Mouse (Mus musculus) E14TG2a.4 (cell line): ENCODE data around the gene Slit2.

Experiments
- H3K27me3 ChIP-seq: 2 replicates; pipeline ENCODE4 v1.6.1; 2014; ENCODE audit warnings: low read length, control low read depth; ENCODE audit not compliant: insufficient read depth
- H3K36me3 ChIP-seq: 2 replicates; pipeline ENCODE4 v1.6.1; 2014; ENCODE audit warnings: low read length, control low read depth; ENCODE audit not compliant: insufficient read depth
- H3K4me1 ChIP-seq: replicated peaks from 2 replicates; pipeline ENCODE4 v1.6.1; 2014; ENCODE audit warnings: low read depth, low read length, control low read depth
- H3K4me3 ChIP-seq: replicated peaks from 2 replicates; pipeline ENCODE4 v1.5.1; 2014; ENCODE audit warnings: mild to moderate bottlenecking, low read length
- H3K9me3 ChIP-seq: 2 replicates; pipeline ENCODE4 v1.6.1; 2014; ENCODE audit warnings: low read length, control low read depth
- CTCF ChIP-seq: conservative IDR thresholded peaks from 2 replicates; pipeline ENCODE4 v1.5.1; 2014; ENCODE audit warnings: low read length
- NANOG ChIP-seq: IDR thresholded peaks from 2 replicates; pipeline ENCODE4 v1.6.1; 2014; ENCODE audit warnings: borderline replicate concordance, low read length, mixed read lengths
- POU5F1 ChIP-seq: IDR thresholded peaks from 2 replicates; pipeline ENCODE4 v1.6.1; 2014; ENCODE audit warnings: low read length, borderline replicate concordance

Gene Slit2

DNA sequence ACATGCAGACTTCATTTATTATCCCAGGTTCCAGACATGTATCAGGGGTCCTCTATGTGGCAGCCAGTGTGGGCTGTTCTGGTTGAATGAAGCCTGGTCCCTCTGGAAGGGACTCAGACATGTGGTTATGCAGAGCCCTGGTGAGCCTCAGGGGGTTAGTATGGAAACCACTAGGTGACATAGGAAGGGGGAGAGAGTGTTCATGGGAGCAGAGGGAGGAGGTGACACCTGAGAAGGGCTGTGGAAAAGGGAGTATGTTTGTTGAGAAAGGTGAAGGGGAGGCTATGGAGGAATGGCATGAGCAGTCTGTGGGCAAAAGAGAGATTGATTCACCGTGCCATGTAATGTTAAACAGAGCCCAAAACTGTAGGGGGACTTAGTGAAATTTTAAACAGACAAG is 51.9 kb downstream of the Slit2 start:
- H3K4me3 ChIP-seq: no peak overlapping the region
- H3K36me3 ChIP-seq: no peaks in the 10 kb centered on the region
- no peaks in the 10 kb centered on the region for H3K9me3 ChIP-seq
- H3K27me3 ChIP-seq: no peaks in the 10 kb centered on the region
- TF ChIP-seq CTCF (no peak), NANOG (no peak), POU5F1 (no peak)
- H3K4me1 ChIP-seq: no peaks in the 10 kb centered on the region

DNA sequence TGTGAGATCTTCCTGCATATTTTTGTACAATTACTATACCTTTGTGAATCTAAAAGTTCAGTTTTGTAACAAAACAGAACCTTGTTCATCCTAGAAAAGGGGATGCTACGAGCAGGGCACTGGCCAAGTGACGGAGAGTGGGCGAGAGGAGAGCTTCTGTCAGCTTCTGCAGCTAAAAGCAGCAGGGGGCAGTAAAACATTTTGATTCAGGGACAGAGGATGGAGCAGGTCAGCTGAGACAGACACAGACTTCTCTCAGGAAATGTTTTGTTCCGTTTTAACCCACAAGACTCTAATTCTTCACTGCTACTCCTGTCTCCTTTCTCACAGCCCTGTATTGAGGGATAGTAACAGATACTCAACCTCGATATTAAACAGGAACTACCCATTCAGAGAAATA is 55.1 kb downstream of the Slit2 start:
- H3K36me3 ChIP-seq: no peaks in the 10 kb centered on the region
- no peak for TF ChIP-seq POU5F1
- no peak for TF ChIP-seq NANOG
- TF ChIP-seq CTCF: no peak
- H3K4me1 ChIP-seq: no peaks in the 10 kb centered on the region
- no peaks in the 10 kb centered on the region for H3K9me3 ChIP-seq
- no peak overlapping the region for H3K4me3 ChIP-seq
- no peaks in the 10 kb centered on the region for H3K27me3 ChIP-seq

DNA sequence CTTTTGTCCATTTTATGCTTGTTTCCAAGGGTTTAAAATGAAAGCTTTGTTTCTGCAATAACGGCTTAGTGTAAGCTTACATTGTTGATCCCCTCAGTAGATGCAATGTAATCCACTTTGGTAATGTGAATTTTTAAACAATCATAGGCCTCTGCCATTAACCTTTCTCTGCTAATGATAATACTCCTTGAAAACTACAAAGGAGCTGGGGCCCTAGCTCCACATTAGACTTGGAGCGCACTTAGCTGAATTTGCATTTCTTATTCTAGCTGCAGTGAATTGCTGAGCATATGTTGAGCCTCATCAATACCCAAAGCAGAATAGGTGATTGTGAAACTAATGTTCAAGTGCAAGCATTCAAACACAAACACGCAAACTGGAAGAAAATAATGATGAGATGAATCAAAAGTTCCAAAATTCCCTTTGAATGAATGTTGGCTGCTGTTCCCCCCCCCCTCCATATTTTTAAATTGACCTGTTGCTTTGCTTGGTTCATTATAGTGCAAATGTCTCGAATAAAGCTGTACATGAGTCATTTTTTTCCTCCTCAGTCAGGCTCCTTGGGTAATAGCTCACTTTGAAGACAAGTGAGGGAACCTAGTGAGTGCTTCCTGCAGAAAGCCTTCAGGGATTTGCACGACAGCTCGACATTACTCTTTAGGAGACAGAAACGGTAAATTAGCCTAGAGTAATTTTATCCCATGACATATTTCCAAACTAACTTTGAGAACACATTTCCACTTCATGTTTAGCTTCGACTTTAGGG is 66.2 kb downstream of the Slit2 start:
- Histone ChIP-seq H3K4me1 (no peaks in the 10 kb centered on the region), H3K4me3 (no peak overlapping the region), H3K27me3 (no peaks in the 10 kb centered on the region), H3K9me3 (no peaks in the 10 kb centered on the region), H3K36me3 (no peaks in the 10 kb centered on the region)
- no peak for TF ChIP-seq POU5F1
- TF ChIP-seq NANOG: no peak
- TF ChIP-seq CTCF: no peak

DNA sequence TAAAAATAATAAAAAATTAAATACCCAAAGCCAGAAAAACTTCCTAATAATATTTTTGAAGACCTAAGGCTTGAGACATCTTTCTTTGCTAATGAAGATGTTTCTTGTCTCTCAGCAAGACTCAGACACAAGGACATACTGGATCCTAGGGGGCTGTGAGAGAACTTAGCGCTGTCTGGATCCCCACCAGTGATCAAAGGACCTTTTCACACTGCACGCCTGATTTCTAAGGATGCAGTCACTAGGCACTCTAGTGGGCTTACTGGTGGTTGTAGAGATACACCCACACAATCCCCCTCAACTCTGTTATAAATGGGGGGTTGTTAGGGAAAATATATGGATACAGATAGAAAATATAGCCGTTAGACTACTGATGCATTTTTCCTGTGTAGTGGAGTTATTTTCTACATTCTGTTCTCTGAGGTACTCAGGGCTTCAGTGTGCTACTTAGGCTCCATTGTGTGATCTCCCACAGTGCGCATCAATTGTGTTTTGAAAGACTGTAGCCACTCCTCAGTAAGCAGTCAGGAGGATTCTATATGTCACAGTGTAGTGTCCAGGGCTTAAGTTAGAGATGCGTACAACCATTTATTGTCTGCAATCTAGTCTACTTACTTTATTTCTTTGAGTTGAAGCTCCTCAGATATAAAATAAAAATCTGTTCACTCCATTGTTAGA is 67.8 kb downstream of the Slit2 start:
- TF ChIP-seq CTCF: no peak
- TF ChIP-seq POU5F1: no peak
- no peak for TF ChIP-seq NANOG
- H3K27me3 ChIP-seq: no peaks in the 10 kb centered on the region
- no peaks in the 10 kb centered on the region for H3K36me3 ChIP-seq
- H3K9me3 ChIP-seq: no peaks in the 10 kb centered on the region
- H3K4me1 ChIP-seq: no peaks in the 10 kb centered on the region
- H3K4me3 ChIP-seq: no peak overlapping the region

DNA sequence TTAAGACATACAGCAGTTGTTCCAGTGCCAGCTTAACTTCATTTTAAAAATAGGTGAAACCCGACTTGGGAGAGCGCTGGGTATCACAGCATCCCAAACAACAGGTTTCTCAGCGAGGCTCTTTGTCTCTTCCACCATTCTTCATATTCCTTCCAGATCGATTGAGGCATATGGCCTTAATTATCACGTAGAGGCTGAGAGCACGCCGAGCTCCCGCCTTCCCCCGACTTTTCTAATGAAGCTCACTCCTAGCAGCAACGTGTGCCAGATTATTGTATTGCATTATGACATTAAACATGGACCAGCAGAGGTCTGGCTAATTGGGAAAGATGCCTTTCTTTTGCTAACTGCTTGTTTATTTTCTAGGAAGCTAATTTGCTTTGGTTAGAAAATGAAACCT is 75.7 kb downstream of the Slit2 start:
- no peaks in the 10 kb centered on the region for H3K36me3 ChIP-seq
- H3K27me3 ChIP-seq: no peaks in the 10 kb centered on the region
- TF ChIP-seq CTCF (no peak), NANOG (no peak), POU5F1 (no peak)
- H3K4me3 ChIP-seq: no peak overlapping the region
- no peaks in the 10 kb centered on the region for H3K4me1 ChIP-seq
- H3K9me3 ChIP-seq: no peaks in the 10 kb centered on the region

DNA sequence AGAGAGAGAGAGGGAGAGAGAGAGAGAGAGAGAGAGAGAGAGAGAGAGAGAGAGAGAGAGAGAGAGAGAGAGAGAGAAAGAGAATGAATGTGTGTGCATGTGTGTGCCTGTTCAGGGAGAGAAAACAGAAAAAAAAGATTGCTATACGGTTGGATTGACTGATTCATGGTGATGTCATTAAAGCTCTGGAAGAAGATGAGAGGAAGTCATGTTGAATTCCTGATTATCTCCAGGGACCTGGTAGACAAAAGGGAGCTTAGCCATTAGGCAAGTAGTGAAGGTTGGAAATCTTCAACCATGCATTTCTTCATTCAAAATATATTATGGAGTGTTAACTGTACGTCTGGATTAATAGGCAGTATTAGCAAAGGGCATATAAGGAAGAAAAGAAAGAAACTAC is 77.8 kb downstream of the Slit2 start:
- Histone ChIP-seq H3K27me3 (no peaks in the 10 kb centered on the region), H3K36me3 (no peaks in the 10 kb centered on the region), H3K4me1 (no peaks in the 10 kb centered on the region), H3K9me3 (no peaks in the 10 kb centered on the region), H3K4me3 (no peak overlapping the region)
- TF ChIP-seq CTCF: no peak
- no peak for TF ChIP-seq NANOG
- TF ChIP-seq POU5F1: no peak

DNA sequence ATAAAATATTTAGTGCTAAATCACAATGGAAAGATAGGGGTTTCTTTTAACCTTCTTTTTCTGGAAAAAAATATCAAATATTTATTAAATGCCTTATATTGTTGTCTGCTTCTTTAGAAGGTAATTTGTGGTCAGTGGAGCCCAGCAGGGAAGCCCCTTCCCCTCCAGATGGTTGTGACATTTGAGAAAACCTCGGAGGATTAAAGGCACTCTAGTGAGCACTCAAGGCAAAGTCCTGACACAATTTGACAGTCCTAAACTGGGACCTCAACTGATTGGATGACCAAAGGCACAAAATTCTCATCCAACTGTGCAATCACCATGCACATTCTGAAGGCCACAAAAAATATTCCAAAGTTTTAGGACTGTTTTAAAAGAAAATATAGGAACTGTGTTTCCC is 95.8 kb downstream of the Slit2 start:
- Histone ChIP-seq H3K4me1 (no peaks in the 10 kb centered on the region), H3K4me3 (no peak overlapping the region), H3K27me3 (no peaks in the 10 kb centered on the region), H3K9me3 (no peaks in the 10 kb centered on the region), H3K36me3 (no peaks in the 10 kb centered on the region)
- TF ChIP-seq POU5F1 (no peak), CTCF (no peak), NANOG (no peak)

DNA sequence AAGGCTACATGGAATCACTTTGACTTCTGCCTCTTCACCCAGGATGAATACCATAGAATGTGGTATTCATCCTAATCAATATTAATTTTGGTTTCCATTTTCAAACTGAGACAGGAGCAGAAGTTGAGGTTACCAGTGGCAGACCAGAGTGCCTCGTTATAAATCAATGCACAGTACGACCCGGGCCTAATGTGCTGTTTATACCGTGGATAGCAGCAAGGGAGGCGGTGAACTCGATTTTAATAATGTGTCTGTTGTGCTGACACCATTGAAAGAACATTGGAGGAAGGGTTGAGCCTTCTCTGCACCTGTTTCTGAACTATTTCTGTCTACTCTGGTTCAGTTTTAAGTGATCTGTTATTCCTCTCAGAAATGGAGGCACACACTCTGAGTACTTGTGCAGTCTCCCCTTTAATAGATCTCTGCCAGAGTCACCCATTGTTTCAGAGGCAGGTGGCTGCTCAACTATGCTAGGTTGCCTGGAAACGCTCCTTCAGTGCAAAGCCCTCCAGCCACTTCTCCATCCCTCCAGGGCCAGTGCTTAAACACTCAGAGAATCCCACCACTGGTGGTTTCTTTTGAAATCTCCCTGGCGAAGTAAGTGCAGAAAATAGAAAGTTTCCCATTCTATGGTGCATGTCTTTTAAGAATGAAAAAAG is 98.4 kb downstream of the Slit2 start:
- Histone ChIP-seq H3K36me3 (no peaks in the 10 kb centered on the region), H3K27me3 (no peaks in the 10 kb centered on the region), H3K4me1 (no peaks in the 10 kb centered on the region), H3K4me3 (no peak overlapping the region), H3K9me3 (no peaks in the 10 kb centered on the region)
- no peak for TF ChIP-seq CTCF
- no peak for TF ChIP-seq NANOG
- no peak for TF ChIP-seq POU5F1

DNA sequence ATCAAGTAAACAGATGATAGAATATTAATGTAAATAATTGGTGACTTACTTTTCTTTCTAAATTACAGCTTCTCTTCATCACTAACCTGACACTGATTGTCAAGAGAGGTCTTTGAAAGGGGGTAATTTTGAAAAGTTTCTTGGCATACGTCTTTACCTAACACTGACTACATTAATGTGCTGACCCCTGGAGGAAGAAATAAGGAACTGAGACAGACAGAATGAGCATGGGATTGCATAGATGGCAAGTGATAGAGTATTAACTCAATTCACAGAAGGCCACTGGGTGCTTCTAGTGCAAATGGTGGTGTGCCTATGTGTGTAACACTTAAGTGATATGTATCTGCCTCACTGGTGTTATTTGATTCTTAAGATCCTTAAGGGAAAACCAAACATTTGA is 130.5 kb downstream of the Slit2 start:
- Histone ChIP-seq H3K4me1 (no peaks in the 10 kb centered on the region), H3K4me3 (no peak overlapping the region), H3K9me3 (no peaks in the 10 kb centered on the region), H3K27me3 (no peaks in the 10 kb centered on the region), H3K36me3 (no peaks in the 10 kb centered on the region)
- TF ChIP-seq NANOG: no peak
- peak; percentile 18; the same call in 1 of the 2 replicates for TF ChIP-seq CTCF
